Mouse (Mus musculus): ENCODE data around the gene Sertad2.

DNA sequence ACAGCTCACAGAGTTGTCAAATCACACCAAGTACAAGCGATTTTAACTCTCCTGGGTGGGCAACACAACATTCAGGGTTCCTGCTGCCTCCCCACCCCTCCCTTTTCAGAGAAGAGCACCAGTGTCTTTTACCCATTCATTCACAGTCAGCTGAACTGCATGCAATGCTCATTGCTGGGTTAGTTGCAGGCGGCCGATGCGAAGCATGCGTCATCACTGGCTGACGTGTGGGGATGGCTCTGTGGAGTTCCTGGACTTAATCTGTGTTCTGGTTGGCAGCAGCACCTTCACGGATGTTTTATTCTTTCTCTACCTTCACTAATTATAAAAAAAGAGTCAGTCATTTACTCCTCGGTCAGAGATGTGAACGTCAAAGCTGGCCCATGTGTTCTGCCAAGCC is 121.8 kb downstream of the Sertad2 start:
- TF ChIP-seq CTCF (IDR thresholded peaks at IDR 0.05; ENCODE audit: borderline replicate concordance, insufficient read depth, low read length) = no peak
- TF ChIP-seq POLR2A (IDR thresholded peaks at IDR 0.05; ENCODE audit: low read depth, low read length) = no peak

All from embryonic fibroblast, embryonic 13.5 days (primary cell).